Mouse (Mus musculus): ENCODE results near the gene Tdpoz3. TPM values are rescaled to one million over a fixed set of nuclear protein-coding genes. Genes with fewer than 3 reads are reported as not detected.
"Not testable (repeated sequence)": the region's sequence is repeated elsewhere in the genome, so short reads cannot be mapped to it uniquely, and the experiment has no call there.

The Tdpoz3 gene
- polyA plus RNA-seq (2014; fragmentation: Nextera tagmentation; extraction: Ambion mirVana): not detected in 2 replicates

DNA sequence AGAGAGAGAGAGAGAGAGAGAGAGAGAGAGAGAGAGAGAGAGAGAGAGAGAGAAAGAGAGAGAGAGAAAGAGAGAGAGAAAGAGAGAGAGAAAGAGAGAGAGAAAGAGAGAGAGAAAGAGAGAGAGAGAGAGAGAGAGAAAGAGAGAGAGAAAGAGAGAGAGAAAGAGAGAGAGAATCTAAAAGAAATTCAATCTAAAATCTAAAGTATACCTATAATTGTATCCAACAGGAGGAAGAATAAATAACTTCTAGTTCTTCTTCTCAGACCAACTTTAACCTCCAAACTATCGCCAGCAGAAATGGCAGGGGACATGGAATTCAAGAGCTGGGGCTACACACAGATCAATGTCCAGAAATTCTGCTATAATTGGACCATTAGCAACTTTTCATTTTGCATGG is at the start of gene Tdpoz3:
Tdpoz3 (plus strand) TSS at position 301 of the 400 bp plus-strand sequence.
- H3K27me3 ChIP-seq (ENCODE audit: control insufficient read depth, insufficient read depth, low read length); H3K27ac ChIP-seq; H3K36me3 ChIP-seq (replicated peaks; ENCODE audit: control insufficient read depth, insufficient read depth); H3K4me2 ChIP-seq (replicated peaks); H3K4me3 ChIP-seq (replicated peaks; ENCODE audit: low read length); DNase-seq (ENCODE audit: low spot score); H3K4me1 ChIP-seq (replicated peaks; ENCODE audit: control insufficient read depth, insufficient read depth, low read length); ATAC-seq (ENCODE audit: low FRiP score); H3K9ac ChIP-seq; H3K9me3 ChIP-seq (ENCODE audit: control insufficient read depth, low read length): not testable (repeated sequence)
- WGBS: 92% methylated on average over 1 of the region's 1 CpGs

DNA sequence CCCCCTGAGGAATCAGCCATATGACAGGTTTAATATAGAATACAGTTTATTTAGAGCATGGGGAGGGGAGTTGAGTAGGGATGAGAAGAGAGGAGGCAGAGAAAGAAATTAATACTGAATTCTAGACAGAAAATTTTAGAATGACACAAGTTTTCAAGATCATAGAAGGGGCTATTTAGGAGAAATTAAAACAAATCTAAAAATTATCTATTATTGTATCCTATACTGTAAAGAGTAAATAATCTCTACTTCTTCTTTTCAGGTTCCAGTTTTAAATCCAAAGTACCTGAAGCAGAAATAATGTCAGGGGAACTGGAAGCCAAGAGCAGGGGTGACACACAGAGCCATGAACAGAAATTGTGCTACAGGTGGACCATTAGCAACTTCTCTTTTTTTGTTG is 29.7 kb upstream of the Tdpoz3 start, which contains the start of gene Tdpoz4:
Tdpoz4 (plus strand) TSS at position 301 of the 400 bp plus-strand sequence.
- H3K4me3 ChIP-seq (replicated peaks; ENCODE audit: low read length); ATAC-seq (ENCODE audit: low FRiP score); H3K4me1 ChIP-seq (replicated peaks; ENCODE audit: control insufficient read depth, insufficient read depth, low read length); H3K27ac ChIP-seq; H3K27me3 ChIP-seq (ENCODE audit: control insufficient read depth, insufficient read depth, low read length); H3K9ac ChIP-seq; DNase-seq (ENCODE audit: low spot score); H3K9me3 ChIP-seq (ENCODE audit: control insufficient read depth, low read length); H3K4me2 ChIP-seq (replicated peaks); H3K36me3 ChIP-seq (replicated peaks; ENCODE audit: control insufficient read depth, insufficient read depth): not testable (repeated sequence)

DNA sequence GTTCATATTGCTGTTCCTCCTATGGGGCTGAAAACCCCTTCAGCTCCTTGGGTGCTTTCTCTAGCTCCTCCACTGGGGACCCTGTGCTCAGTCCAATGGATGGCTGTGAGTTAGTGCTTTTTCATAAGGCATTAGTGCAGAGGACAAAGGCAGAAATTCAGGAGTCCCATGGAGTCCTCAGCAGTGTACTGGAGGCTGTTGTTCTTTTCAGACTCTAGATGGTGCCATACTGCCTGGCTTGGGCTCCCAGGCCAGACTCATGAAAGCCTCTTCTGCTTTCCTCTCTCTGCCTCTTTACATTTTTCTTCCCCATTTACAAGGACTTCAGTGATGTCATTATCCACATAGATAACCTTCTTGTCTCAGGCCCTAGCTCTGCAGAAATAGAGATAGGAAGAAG is 12.5 kb upstream of the Tdpoz3 start:
- not testable (repeated sequence) for ATAC-seq (ENCODE audit: low FRiP score); DNase-seq (ENCODE audit: low spot score)

DNA sequence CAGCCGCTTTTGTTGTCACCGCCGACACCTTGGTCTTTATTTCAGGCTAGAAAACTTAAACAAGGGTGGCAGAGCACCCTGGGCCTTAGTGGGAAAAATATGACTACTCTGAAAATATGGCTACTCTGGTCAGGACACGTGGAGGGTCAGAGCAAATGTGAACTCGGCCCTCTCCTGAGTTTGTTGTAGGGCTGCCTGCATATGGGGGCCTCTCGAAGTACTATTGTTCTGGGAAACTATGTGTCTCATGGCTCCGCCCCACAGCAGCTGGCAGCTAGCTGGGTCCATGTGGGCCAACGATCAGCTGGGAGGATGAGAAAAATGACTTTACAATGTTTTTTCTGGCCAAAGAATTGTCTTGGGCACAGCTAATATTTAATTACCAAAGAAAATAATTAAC is 33.1 kb downstream of the Tdpoz3 start:
- not testable (repeated sequence) for H3K9ac ChIP-seq; ATAC-seq (ENCODE audit: low FRiP score); H3K4me1 ChIP-seq (replicated peaks; ENCODE audit: control insufficient read depth, insufficient read depth, low read length); H3K9me3 ChIP-seq (ENCODE audit: control insufficient read depth, low read length); H3K27me3 ChIP-seq (ENCODE audit: control insufficient read depth, insufficient read depth, low read length); H3K4me2 ChIP-seq (replicated peaks); DNase-seq (ENCODE audit: low spot score); H3K27ac ChIP-seq; H3K4me3 ChIP-seq (replicated peaks; ENCODE audit: low read length); H3K36me3 ChIP-seq (replicated peaks; ENCODE audit: control insufficient read depth, insufficient read depth)
- 63% methylated on average over 8 of the region's 8 CpGs for WGBS

More for the DNA sequence above, 12.5 kb upstream of the Tdpoz3 start:
- H3K36me3 ChIP-seq (replicated peaks; ENCODE audit: control insufficient read depth, insufficient read depth); H3K4me1 ChIP-seq (replicated peaks; ENCODE audit: control insufficient read depth, insufficient read depth, low read length); H3K9me3 ChIP-seq (ENCODE audit: control insufficient read depth, low read length); H3K9ac ChIP-seq; H3K27me3 ChIP-seq (ENCODE audit: control insufficient read depth, insufficient read depth, low read length); H3K4me3 ChIP-seq (replicated peaks; ENCODE audit: low read length); H3K27ac ChIP-seq; H3K4me2 ChIP-seq (replicated peaks): not testable (repeated sequence)

DNA sequence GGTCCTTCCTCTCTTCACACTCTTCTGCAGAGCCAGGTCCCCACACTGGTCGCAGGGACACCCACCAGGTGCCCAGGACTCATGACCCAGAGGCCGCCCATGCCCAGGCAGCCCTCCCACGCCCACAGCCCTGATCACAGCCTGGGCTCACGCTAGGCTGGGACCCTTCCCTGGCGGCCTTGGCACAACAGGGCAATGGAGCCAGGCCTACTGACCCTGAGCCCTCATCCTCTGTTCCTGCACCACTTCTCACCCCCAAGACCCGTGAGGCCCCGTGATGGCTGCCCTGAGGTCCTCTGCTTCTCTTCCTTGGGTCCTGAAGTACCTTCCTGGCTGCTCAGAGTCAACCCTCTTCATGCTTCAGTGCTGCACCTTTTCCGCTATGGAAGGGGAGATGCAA is 44.8 kb downstream of the Tdpoz3 start:
- ATAC-seq (ENCODE audit: low FRiP score); H3K9me3 ChIP-seq (ENCODE audit: control insufficient read depth, low read length); H3K4me3 ChIP-seq (replicated peaks; ENCODE audit: low read length); H3K4me1 ChIP-seq (replicated peaks; ENCODE audit: control insufficient read depth, insufficient read depth, low read length); H3K9ac ChIP-seq; H3K27me3 ChIP-seq (ENCODE audit: control insufficient read depth, insufficient read depth, low read length); H3K4me2 ChIP-seq (replicated peaks); H3K36me3 ChIP-seq (replicated peaks; ENCODE audit: control insufficient read depth, insufficient read depth); H3K27ac ChIP-seq; DNase-seq (ENCODE audit: low spot score): not testable (repeated sequence)
- 93% methylated on average over 7 of the region's 8 CpGs for WGBS

Other genes starting within 250 kb of the Tdpoz3 start
- gene Tdpoz2, start 173.3 kb upstream of the Tdpoz3 start, polyA plus RNA-seq (2014; fragmentation: Nextera tagmentation; extraction: Ambion mirVana): not detected in 2 replicates
- gene Tdpoz1, start 149.7 kb upstream of the Tdpoz3 start, polyA plus RNA-seq (2014; fragmentation: Nextera tagmentation; extraction: Ambion mirVana): not detected in 2 replicates
- not detected in 2 replicates for gene Gm37596, start 132.9 kb upstream of the Tdpoz3 start, polyA plus RNA-seq (2014; fragmentation: Nextera tagmentation; extraction: Ambion mirVana)
- gene Gm5773, start 53.0 kb upstream of the Tdpoz3 start, polyA plus RNA-seq (2014; fragmentation: Nextera tagmentation; extraction: Ambion mirVana): not detected in 2 replicates
- not detected in 2 replicates for gene Tdpoz4, start 29.6 kb upstream of the Tdpoz3 start, polyA plus RNA-seq (2014; fragmentation: Nextera tagmentation; extraction: Ambion mirVana)
- not detected in 2 replicates for gene Gm9117, start 117.5 kb downstream of the Tdpoz3 start, polyA plus RNA-seq (2014; fragmentation: Nextera tagmentation; extraction: Ambion mirVana)
- gene Tdpoz5, start 135.3 kb downstream of the Tdpoz3 start, polyA plus RNA-seq (2014; fragmentation: Nextera tagmentation; extraction: Ambion mirVana): not detected in 2 replicates
- gene Gm9125, start 228.9 kb downstream of the Tdpoz3 start, polyA plus RNA-seq (2014; fragmentation: Nextera tagmentation; extraction: Ambion mirVana): not detected in 2 replicates
- gene Gm10697, start 246.6 kb downstream of the Tdpoz3 start, polyA plus RNA-seq (2014; fragmentation: Nextera tagmentation; extraction: Ambion mirVana): not detected in 2 replicates

All from hindbrain, embryonic 14.5 days (tissue).